Mouse (Mus musculus) monocyte, adult 5-6 weeks (primary cell): ENCODE results near the gene Aes. TPM values are rescaled to one million over a fixed set of nuclear protein-coding genes. Genes with fewer than 3 reads are reported as not detected.

ENCODE experiments used
- ATAC-seq: fragments of 153-309, 156-312 bp; replicated peaks from 2 replicates; pipeline ENCODE4 v1.8.0; 2017; ENCODE audit warnings: mild to moderate bottlenecking; ENCODE audit not compliant: low TSS enrichment, insufficient number of reproducible peaks, severe bottlenecking, poor library complexity, low FRiP score
- total RNA-seq: library from RNA; stranded (forward); fragments of 200-1000, 200-491, 200-594 nt; gene quantifications from 3 replicates; pipeline ENCODE4 v1.2.3, GENCODE M21; 2017

Gene Aes
- total RNA-seq, 1 experiment from 2014 or later = 141 TPM

DNA sequence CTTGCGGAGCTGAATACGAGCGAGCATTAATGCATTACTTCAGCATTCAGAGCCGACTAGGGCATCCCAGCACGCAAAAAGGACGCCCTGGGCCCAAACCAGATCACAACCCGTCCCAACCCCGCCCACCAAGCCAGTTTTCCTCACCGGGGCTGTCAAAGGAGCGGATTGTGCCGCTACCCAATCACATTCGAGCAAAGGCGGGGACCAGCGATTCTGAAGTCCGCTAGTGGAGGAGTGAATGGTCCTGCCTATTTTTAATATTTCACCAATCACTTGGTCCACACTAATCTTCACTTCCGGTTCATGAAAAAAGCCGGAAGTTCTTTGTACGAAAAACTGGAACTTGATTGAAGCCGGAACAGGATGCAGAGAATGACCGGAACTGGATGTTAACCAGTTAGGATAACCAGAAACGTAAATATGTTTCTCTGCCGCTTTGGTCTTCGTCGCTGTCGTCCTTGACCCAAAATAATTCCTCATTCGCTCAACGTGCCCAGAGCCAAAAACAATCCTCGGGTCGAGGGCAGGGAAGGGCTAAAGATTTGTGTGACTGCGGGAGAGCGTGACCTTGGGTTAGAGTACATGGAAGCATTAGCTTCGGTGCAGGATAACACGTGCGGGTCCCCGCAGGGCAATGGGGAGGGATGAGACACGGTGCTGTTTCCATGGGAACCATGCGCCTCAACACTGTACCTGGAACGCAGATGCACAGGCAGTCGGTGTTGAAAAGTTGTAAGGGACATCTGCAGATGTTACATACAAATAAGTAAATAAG, 46.9 kb downstream of the Aes start, which contains the start of gene BC025920:
Gene BC025920 (plus strand): TSS at position 297 of the 778 bp plus-strand sequence.
- ATAC-seq = peak; percentile 75

DNA sequence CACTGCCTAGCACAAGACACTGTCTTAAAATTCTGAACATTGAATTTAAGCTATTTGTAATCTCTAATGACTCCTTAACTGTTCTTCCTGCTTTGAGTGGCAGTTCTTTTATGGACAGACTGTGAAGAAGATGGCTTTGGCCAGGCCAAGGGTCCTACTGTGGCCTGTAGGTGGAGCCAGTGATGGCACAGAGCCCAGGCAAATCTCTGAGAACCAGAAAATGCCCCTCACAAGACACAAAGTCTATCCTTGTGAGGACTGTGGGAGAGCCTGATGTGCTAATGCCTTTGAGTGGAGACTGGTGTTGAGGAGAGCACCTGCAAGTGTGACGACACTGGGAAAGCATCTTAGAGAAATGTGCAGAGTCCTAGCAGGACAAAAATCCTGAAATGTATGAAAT, 49.0 kb downstream of the Aes start:
- ATAC-seq = no peak

DNA sequence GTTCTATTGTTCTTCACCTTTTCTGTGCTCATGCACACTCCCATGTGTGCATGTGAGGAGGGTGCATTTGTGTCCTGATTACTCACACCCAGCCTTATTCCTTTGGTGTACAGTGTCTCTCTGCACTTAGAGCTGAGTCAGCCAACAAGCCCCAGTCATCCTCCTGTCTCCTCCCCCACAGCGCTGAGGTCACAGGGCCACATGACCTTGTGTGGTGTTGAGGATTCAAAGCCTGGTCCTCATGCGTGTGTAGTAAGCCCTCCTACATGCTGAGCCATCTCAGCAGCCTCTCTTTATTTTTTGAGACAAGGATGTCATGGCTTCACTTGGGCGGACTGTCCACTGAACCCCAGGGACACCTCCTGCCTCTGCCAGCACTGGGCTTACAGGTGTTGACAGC, 53.5 kb downstream of the Aes start:
- ATAC-seq = no peak

DNA sequence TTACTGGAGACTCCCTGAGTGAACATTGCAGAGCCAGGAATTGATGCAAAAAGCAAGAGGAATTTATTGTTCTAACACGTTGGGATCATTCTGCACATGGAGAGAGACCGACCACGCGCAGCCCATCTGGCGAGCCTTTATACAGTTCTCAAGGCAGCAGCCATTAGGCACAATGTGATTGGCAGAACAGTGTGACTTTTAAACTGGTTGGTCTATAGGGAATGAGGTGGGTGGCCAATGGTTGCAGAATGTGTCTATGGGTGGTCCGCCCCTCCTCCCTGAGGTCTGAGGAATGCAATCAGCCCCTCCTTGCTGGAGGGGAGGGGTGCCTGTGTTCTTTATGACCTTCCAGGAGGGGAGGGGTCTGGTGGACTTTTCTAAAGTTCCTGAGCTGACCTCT, 56.2 kb downstream of the Aes start:
- ATAC-seq = no peak

Other genes starting within 250 kb of the Aes start
- 24.5 to 34.3 TPM (median 25.5 TPM) in 3 replicates for gene Cactin, start 238.4 kb upstream of the Aes start, total RNA-seq
- 0.19 TPM in 1 of 3 replicates, not detected in the others for gene Tbxa2r, start 230.8 kb upstream of the Aes start, total RNA-seq
- not detected in 3 replicates for gene Gipc3, start 216.2 kb upstream of the Aes start, total RNA-seq
- 28.8 to 40.1 TPM (median 38.7 TPM) in 3 replicates for gene Hmg20b, start 209.0 kb upstream of the Aes start, total RNA-seq
- 5.3 to 9.6 TPM (median 6.3 TPM) in 3 replicates for gene Mfsd12, start 202.0 kb upstream of the Aes start, total RNA-seq
- 1.4 to 2.4 TPM in 2 of 3 replicates, not detected in the other for gene 4930404N11Rik, start 193.7 kb upstream of the Aes start, total RNA-seq
- gene Fzr1, start 181.0 kb upstream of the Aes start, total RNA-seq = 8.2 to 12.9 TPM (median 11.7 TPM) in 3 replicates
- 18.6 to 22.3 TPM (median 20.9 TPM) in 3 replicates for gene Dohh, start 175.1 kb upstream of the Aes start, total RNA-seq
- 2.3 to 3.7 TPM in 2 of 3 replicates, not detected in the other for gene Gm48551, start 175.0 kb upstream of the Aes start, total RNA-seq
- not detected in 3 replicates for gene Gm48552, start 170.5 kb upstream of the Aes start, total RNA-seq
- 3.9 to 7.9 TPM (median 6.3 TPM) in 3 replicates for gene Smim24, start 166.4 kb upstream of the Aes start, total RNA-seq
- gene Nfic, start 103.9 kb upstream of the Aes start, total RNA-seq = 4.1 to 7.6 TPM (median 5.1 TPM) in 3 replicates
- 0.32 TPM in 1 of 3 replicates, not detected in the others for gene Celf5, start 76.8 kb upstream of the Aes start, total RNA-seq
- 42.6 to 86.4 TPM (median 79.6 TPM) in 3 replicates for gene Ncln, start 63.1 kb upstream of the Aes start, total RNA-seq
- 20.5 to 50.8 TPM (median 33.5 TPM) in 3 replicates for gene S1pr4, start 59.4 kb upstream of the Aes start, total RNA-seq
- 20.3 to 41.0 TPM (median 29.4 TPM) in 3 replicates for gene Gna15, start 35.3 kb upstream of the Aes start, total RNA-seq
- 2.2 to 17.5 TPM (median 15.1 TPM) in 3 replicates for gene Gna11, start 14.3 kb upstream of the Aes start, total RNA-seq
- gene Tle2, start 15.1 kb downstream of the Aes start, total RNA-seq = 2.0 to 3.2 TPM (median 2.7 TPM) in 3 replicates
- gene Tle6, start 41.6 kb downstream of the Aes start, total RNA-seq = not detected in 3 replicates
- gene BC025920, start 46.8 kb downstream of the Aes start, total RNA-seq = 0.75 to 2.4 TPM (median 1.8 TPM) in 3 replicates
- gene Sirt6, start 68.3 kb downstream of the Aes start, total RNA-seq = 4.8 to 5.8 TPM (median 5.0 TPM) in 3 replicates
- gene Ankrd24, start 69.1 kb downstream of the Aes start, total RNA-seq = 0.38 to 3.9 TPM (median 1.1 TPM) in 3 replicates
- 1.8 to 5.2 TPM (median 4.2 TPM) in 3 replicates for gene Gm10778, start 89.6 kb downstream of the Aes start, total RNA-seq
- 17.6 to 27.9 TPM (median 19.5 TPM) in 3 replicates for gene Zfp433, start 145.3 kb downstream of the Aes start, total RNA-seq
- gene Gm3055, start 211.7 kb downstream of the Aes start, total RNA-seq = 1.6 to 10.2 TPM (median 5.0 TPM) in 3 replicates